Comparison of ENCODE assay signal across 28 mouse cellular contexts in genomic region chr5:113765641-113766526, GRCm38 (mm10). TPM values are rescaled to one million over a fixed set of nuclear protein-coding genes. Genes with fewer than 3 reads are reported as not detected.
DNase-seq lines count a peak whose midpoint lies in the region; ATAC-seq and TF ChIP-seq lines count a peak whose summit lies in the region.
"Had no signal": no experiment of that assay in that cellular context is flagged by ENCODE, and none has a peak within 500 bp of the region (broad histone marks: within the 10 kb centered on the region; RNA-seq: fewer than 3 reads in every experiment).

No protein-coding gene starts in this region.

- WGBS in heart, embryonic 12.5 days, result 82% methylated on average over 13 of the region's 13 CpGs
- WGBS in liver, embryonic 16.5 days (ENCODE audit: insufficient replicate concordance), result 72% methylated on average over 13 of the region's 13 CpGs
- WGBS in liver, embryonic 11.5 days, result 87% methylated on average over 13 of the region's 13 CpGs
- WGBS in midbrain, embryonic 13.5 days, result 93% methylated on average over 13 of the region's 13 CpGs

- H3K9ac ChIP-seq in heart, embryonic 12.5 days, result no peak overlapping the region
- H3K9ac ChIP-seq in liver, embryonic 16.5 days (ENCODE audit: low read depth, low read length), result no peak overlapping the region
- no peak overlapping the region for H3K9ac ChIP-seq in liver, embryonic 11.5 days (ENCODE audit: low read depth, low read length)
- no peak overlapping the region for H3K9ac ChIP-seq in midbrain, embryonic 13.5 days (replicated peaks)
- H3K9ac ChIP-seq: embryonic facial prominence, embryonic 15.5 days; limb, embryonic 12.5 days; liver, embryonic 13.5 days; lung, embryonic 15.5 days had no signal

- H3K4me2 ChIP-seq in heart, embryonic 12.5 days, result no peak overlapping the region
- H3K4me2 ChIP-seq in liver, embryonic 16.5 days (ENCODE audit: low read depth, low read length), result no peak overlapping the region
- H3K4me2 ChIP-seq in liver, embryonic 11.5 days, result no peak overlapping the region
- peak overlapping the region; percentile 45 for H3K4me2 ChIP-seq in myocyte (ENCODE audit: low read depth)
- no peak overlapping the region for H3K4me2 ChIP-seq in midbrain, embryonic 13.5 days (replicated peaks)
- H3K4me2 ChIP-seq: embryonic facial prominence, embryonic 15.5 days; limb, embryonic 12.5 days; liver, embryonic 13.5 days; lung, embryonic 15.5 days had no signal

- H3K27me3 ChIP-seq in heart, embryonic 12.5 days (replicated peaks), result no peaks in the 10 kb centered on the region
- no peaks in the 10 kb centered on the region for H3K27me3 ChIP-seq in liver, embryonic 16.5 days (ENCODE audit: control insufficient read depth, insufficient read depth, low read depth, low read length)
- H3K27me3 ChIP-seq in liver, embryonic 11.5 days (replicated peaks; ENCODE audit: control insufficient read depth, insufficient read depth, low read length), result no peaks in the 10 kb centered on the region
- no peaks in the 10 kb centered on the region for H3K27me3 ChIP-seq in myocyte (ENCODE audit: control insufficient read depth, insufficient read depth, insufficient read length)
- H3K27me3 ChIP-seq in midbrain, embryonic 13.5 days, result no peaks in the 10 kb centered on the region
- H3K27me3 ChIP-seq: embryonic facial prominence, embryonic 15.5 days; limb, embryonic 12.5 days; liver, embryonic 13.5 days; lung, embryonic 15.5 days had no signal

- H3K36me3 ChIP-seq in heart, embryonic 12.5 days, result peaks cover 68% of the 10 kb centered on the region
- peaks cover 13% of the 10 kb centered on the region for H3K36me3 ChIP-seq in liver, embryonic 16.5 days (ENCODE audit: control insufficient read depth, insufficient read depth)
- peaks cover 38% of the 10 kb centered on the region for H3K36me3 ChIP-seq in liver, embryonic 11.5 days (ENCODE audit: control insufficient read depth, insufficient read depth, low read length)
- H3K36me3 ChIP-seq in myocyte (ENCODE audit: control insufficient read depth, insufficient read depth), result peaks cover 5% of the 10 kb centered on the region
- H3K36me3 ChIP-seq in midbrain, embryonic 13.5 days, result peaks cover 69% of the 10 kb centered on the region

- H3K27ac ChIP-seq in heart, embryonic 12.5 days (ENCODE audit: poor library complexity, severe bottlenecking), result no peak overlapping the region
- no peak overlapping the region for H3K27ac ChIP-seq in liver, embryonic 16.5 days (ENCODE audit: low read length)
- no peak overlapping the region for H3K27ac ChIP-seq in liver, embryonic 11.5 days (ENCODE audit: low read depth, low read length)
- no peak overlapping the region for H3K27ac ChIP-seq in midbrain, embryonic 13.5 days
- H3K27ac ChIP-seq: embryonic facial prominence, embryonic 15.5 days; hindbrain, postnatal 0 days; limb, embryonic 12.5 days; liver, embryonic 13.5 days; lung, embryonic 15.5 days had no signal

- H3K4me1 ChIP-seq in heart, embryonic 12.5 days (replicated peaks), result peaks cover 36% of the 10 kb centered on the region
- peaks cover 14% of the 10 kb centered on the region for H3K4me1 ChIP-seq in liver, embryonic 16.5 days (ENCODE audit: control insufficient read depth, low read depth, low read length)
- H3K4me1 ChIP-seq in liver, embryonic 11.5 days (replicated peaks; ENCODE audit: control insufficient read depth, insufficient read depth, low read length), result peaks cover 13% of the 10 kb centered on the region
- peaks cover 23% of the 10 kb centered on the region for H3K4me1 ChIP-seq in midbrain, embryonic 13.5 days (replicated peaks)

- no peaks in the 10 kb centered on the region for H3K9me3 ChIP-seq in heart, embryonic 12.5 days (replicated peaks)
- no peaks in the 10 kb centered on the region for H3K9me3 ChIP-seq in liver, embryonic 16.5 days (replicated peaks; ENCODE audit: control insufficient read depth, low read length)
- no peaks in the 10 kb centered on the region for H3K9me3 ChIP-seq in liver, embryonic 11.5 days (ENCODE audit: control insufficient read depth, low read length)
- no peaks in the 10 kb centered on the region for H3K9me3 ChIP-seq in midbrain, embryonic 13.5 days
- H3K9me3 ChIP-seq: embryonic facial prominence, embryonic 15.5 days; limb, embryonic 12.5 days; liver, embryonic 13.5 days; lung, embryonic 15.5 days had no signal

- H3ac ChIP-seq in myocyte (ENCODE audit: control insufficient read depth, insufficient read length), result no peak overlapping the region

- no peak overlapping the region for H3K4me3 ChIP-seq in heart, embryonic 12.5 days
- no peak overlapping the region for H3K4me3 ChIP-seq in liver, embryonic 16.5 days (ENCODE audit: low read depth, low read length)
- H3K4me3 ChIP-seq in liver, embryonic 11.5 days (ENCODE audit: low read depth, low read length), result no peak overlapping the region
- H3K4me3 ChIP-seq in myocyte, result no peak overlapping the region
- H3K4me3 ChIP-seq in midbrain, embryonic 13.5 days (replicated peaks), result no peak overlapping the region
- H3K4me3 ChIP-seq: embryonic facial prominence, embryonic 15.5 days; limb, embryonic 12.5 days; liver, embryonic 13.5 days; lung, embryonic 15.5 days had no signal

- ATAC-seq in heart, embryonic 12.5 days (ENCODE audit: insufficient number of reproducible peaks, low FRiP score), result 0 out of 2 replicates have a peak, but pooled peaks have one; percentile 37
- 0 out of 2 replicates have a peak, but pooled peaks have one; percentile 37 for ATAC-seq in liver, embryonic 16.5 days (ENCODE audit: low read depth)
- no peak for ATAC-seq in liver, embryonic 11.5 days (replicated peaks; ENCODE audit: low FRiP score)
- no peak for ATAC-seq in midbrain, embryonic 13.5 days
- ATAC-seq: activated CD4-positive, CD25-positive, alpha-beta regulatory T cell, adult 4 months; hindbrain, postnatal 0 days had no signal

- TF ChIP-seq POLR2A in myocyte (IDR thresholded peaks at IDR 0.05; ENCODE audit: insufficient read length, low read depth), result no peak

- no peak for DNase-seq in heart, postnatal 4 days
- DNase-seq in liver, embryonic 11.5 days (ENCODE audit: low spot score), result no peak
- peak; percentile 23 for DNase-seq in adrenal gland, postnatal 25 days
- DNase-seq in cerebellum, postnatal 14 days, result no peak
- DNase-seq: cerebellum, adult 18-20 months; cerebellum, postnatal 36 days; gastrocnemius, postnatal 10 days; heart, adult 18-20 months; heart, postnatal 10 days; kidney, adult 2 months; kidney, postnatal 10 days; liver, embryonic 13.5 days; midbrain, embryonic 14.5 days; thymus, adult 18-20 months had no signal

- peaks cover 80% of the 10 kb centered on the region for H3K79me2 ChIP-seq in myocyte (ENCODE audit: control insufficient read depth, insufficient read depth)

TF ChIP-seq in myocyte, 11 proteins besides CTCF, POLR2A, EP300 and RAD21 (continues in another document):
- TF ChIP-seq REST (IDR thresholded peaks at IDR 0.05; ENCODE audit: insufficient read depth, insufficient read length) (no peak), CEBPB (IDR thresholded peaks at IDR 0.05; ENCODE audit: insufficient read depth, poor library complexity, severe bottlenecking) (no peak), MYOG (IDR thresholded peaks at IDR 0.05; ENCODE audit: control insufficient read depth in 1 of 3, insufficient read depth in 1 of 3, insufficient read length in 2 of 3, low read depth in 2 of 3) (peak in 2 of 3 experiments; percentile 82 to 89)

RNA-seq across cellular contexts. Expression of gene Sart3, which starts 6.4 kb away (rescaled TPM):
- 44.4 and 50.1 TPM in 2 replicates for polyA plus RNA-seq in heart, embryonic 12.5 days (2016; fragmentation: Nextera tagmentation; extraction: Ambion mirVana)
- 10 to 100 TPM; 30.4 to 30.7 TPM for total RNA-seq in heart, postnatal 4 days (2021)
- polyA plus RNA-seq in liver, embryonic 16.5 days (2015; fragmentation: Nextera tagmentation; extraction: Ambion mirVana), result 13.9 and 15.7 TPM in 2 replicates
- polyA plus RNA-seq in liver, embryonic 11.5 days (2014; fragmentation: Nextera tagmentation; extraction: Ambion mirVana), result 52.0 and 54.4 TPM in 2 replicates
- total RNA-seq in adrenal gland, postnatal 25 days (2021), result 45.0 and 50.7 TPM in 2 replicates
- 29.3 TPM for polyA plus RNA-seq in myocyte (2012; fragmentation: generic; extraction: Trizol)
- polyA plus RNA-seq in midbrain, embryonic 13.5 days (2015; fragmentation: Nextera tagmentation; extraction: Ambion mirVana), result 51.1 and 58.5 TPM in 2 replicates

RNA-seq across cellular contexts. Expression of gene Iscu, which starts 6.7 kb away (rescaled TPM):
- polyA plus RNA-seq in heart, embryonic 12.5 days (2016; fragmentation: Nextera tagmentation; extraction: Ambion mirVana), result 111 and 112 TPM in 2 replicates
- 100 to 1,000 TPM; 102 to 104 TPM for total RNA-seq in heart, postnatal 4 days (2021)
- 82.4 and 83.7 TPM in 2 replicates for polyA plus RNA-seq in liver, embryonic 16.5 days (2015; fragmentation: Nextera tagmentation; extraction: Ambion mirVana)
- polyA plus RNA-seq in liver, embryonic 11.5 days (2014; fragmentation: Nextera tagmentation; extraction: Ambion mirVana), result 109 and 117 TPM in 2 replicates
- 708 and 898 TPM in 2 replicates for total RNA-seq in adrenal gland, postnatal 25 days (2021)
- 163 TPM for polyA plus RNA-seq in myocyte (2012; fragmentation: generic; extraction: Trizol)
- polyA plus RNA-seq in midbrain, embryonic 13.5 days (2015; fragmentation: Nextera tagmentation; extraction: Ambion mirVana), result 93.0 and 101 TPM in 2 replicates

RNA-seq across cellular contexts. Expression of gene Ficd, which starts 30.3 kb away (rescaled TPM):
- polyA plus RNA-seq in heart, embryonic 12.5 days (2016; fragmentation: Nextera tagmentation; extraction: Ambion mirVana), result 6.1 and 6.9 TPM in 2 replicates
- 1 to 10 TPM; 3.9 to 4.4 TPM for total RNA-seq in heart, postnatal 4 days (2021)
- polyA plus RNA-seq in liver, embryonic 16.5 days (2015; fragmentation: Nextera tagmentation; extraction: Ambion mirVana), result 2.5 and 2.6 TPM in 2 replicates
- polyA plus RNA-seq in liver, embryonic 11.5 days (2014; fragmentation: Nextera tagmentation; extraction: Ambion mirVana), result 2.9 and 3.7 TPM in 2 replicates
- 10.9 and 16.0 TPM in 2 replicates for total RNA-seq in adrenal gland, postnatal 25 days (2021)
- 5.0 TPM for polyA plus RNA-seq in myocyte (2012; fragmentation: generic; extraction: Trizol)
- polyA plus RNA-seq in midbrain, embryonic 13.5 days (2015; fragmentation: Nextera tagmentation; extraction: Ambion mirVana), result 7.2 and 7.8 TPM in 2 replicates

RNA-seq across cellular contexts. Expression of gene Tmem119, which starts 34.4 kb away (rescaled TPM):
- polyA plus RNA-seq in heart, embryonic 12.5 days (2016; fragmentation: Nextera tagmentation; extraction: Ambion mirVana), result 13.0 and 13.4 TPM in 2 replicates
- 10 to 100 TPM; 11.7 to 13.7 TPM for total RNA-seq in heart, postnatal 4 days (2021)
- 3.6 and 4.5 TPM in 2 replicates for polyA plus RNA-seq in liver, embryonic 16.5 days (2015; fragmentation: Nextera tagmentation; extraction: Ambion mirVana)
- polyA plus RNA-seq in liver, embryonic 11.5 days (2014; fragmentation: Nextera tagmentation; extraction: Ambion mirVana), result 15.6 and 16.9 TPM in 2 replicates
- total RNA-seq in adrenal gland, postnatal 25 days (2021), result 5.4 and 7.7 TPM in 2 replicates
- 62.0 TPM for polyA plus RNA-seq in myocyte (2012; fragmentation: generic; extraction: Trizol)
- polyA plus RNA-seq in midbrain, embryonic 13.5 days (2015; fragmentation: Nextera tagmentation; extraction: Ambion mirVana), result 4.3 and 5.6 TPM in 2 replicates
- polyA plus RNA-seq: activated CD4-positive, CD25-positive, alpha-beta regulatory T cell, adult 4 months had no signal

RNA-seq across cellular contexts. Expression of gene 1700069L16Rik, which starts 41.3 kb away (rescaled TPM):
- polyA plus RNA-seq in heart, embryonic 12.5 days (2016; fragmentation: Nextera tagmentation; extraction: Ambion mirVana), result not detected in 2 replicates
- not detected for total RNA-seq in heart, postnatal 4 days (2021)
- polyA plus RNA-seq in liver, embryonic 16.5 days (2015; fragmentation: Nextera tagmentation; extraction: Ambion mirVana), result not detected in 2 replicates
- polyA plus RNA-seq in liver, embryonic 11.5 days (2014; fragmentation: Nextera tagmentation; extraction: Ambion mirVana), result not detected in 2 replicates
- total RNA-seq in adrenal gland, postnatal 25 days (2021), result not detected in 2 replicates
- not detected for polyA plus RNA-seq in myocyte (2012; fragmentation: generic; extraction: Trizol)
- polyA plus RNA-seq in midbrain, embryonic 13.5 days (2015; fragmentation: Nextera tagmentation; extraction: Ambion mirVana), result not detected in 2 replicates
- total RNA-seq: gastrocnemius, postnatal 10 days; heart, adult 18-20 months; heart, postnatal 10 days; hindbrain, postnatal 0 days; left cerebral cortex, postnatal 10 days had no signal
- polyA plus RNA-seq: activated CD4-positive, CD25-positive, alpha-beta regulatory T cell, adult 4 months; C2C12; embryonic facial prominence, embryonic 15.5 days; forebrain, embryonic 11.5 days; hindbrain, postnatal 0 days; kidney, adult 2 months; limb, embryonic 12.5 days; liver, embryonic 13.5 days; lung, embryonic 15.5 days; midbrain, embryonic 14.5 days; neural tube, embryonic 14.5 days; small intestine, adult 2 months had no signal

Comparison
In these comparisons a context has a peak if more than half of its experiments do, and no peak if none do; other contexts are left out.
1. ATAC-seq: peak in heart, embryonic 12.5 days (single experiment) and liver, embryonic 16.5 days (single experiment); none in liver, embryonic 11.5 days (single experiment) and midbrain, embryonic 13.5 days (single experiment).